Mouse (Mus musculus): Measurements from ENCODE around the gene Jmjd1c. TPM values are rescaled to one million over a fixed set of nuclear protein-coding genes. Genes with fewer than 3 reads are reported as not detected.
A peak's percentile ranks its signal among the peaks of the same experiment; 100 is the strongest.

Gene Jmjd1c
- polyA plus RNA-seq, 1 experiment, result 32.4 TPM

- Histone ChIP-seq H3K4me1 (ENCODE audit: control insufficient read depth, insufficient read depth, low read length) (peaks cover 2% of the 10 kb centered on the region), H3K4me3 (ENCODE audit: insufficient read depth, low read length) (no peak overlapping the region), H3K27ac (ENCODE audit: insufficient read depth, low read length) (peak overlapping the region; percentile 84; the same call in 1 of the 2 replicates)
- no peak for TF ChIP-seq POLR2A (IDR thresholded peaks at IDR 0.05; ENCODE audit: extremely low read depth, insufficient read depth, low read length)
- no peak for TF ChIP-seq CTCF (IDR thresholded peaks at IDR 0.05; ENCODE audit: extremely low read depth, insufficient read depth, low read length)
Measured at GRCm38 (mm10) chr10:67204652-67205407, 108.9 kb downstream of the Jmjd1c start.

GRCm38 (mm10) chr10:67207931-67208330, 112.0 kb downstream of the Jmjd1c start:
- TF ChIP-seq CTCF (IDR thresholded peaks at IDR 0.05; ENCODE audit: extremely low read depth, insufficient read depth, low read length), result no peak
- no peak for TF ChIP-seq POLR2A (IDR thresholded peaks at IDR 0.05; ENCODE audit: extremely low read depth, insufficient read depth, low read length)
- H3K27ac ChIP-seq (ENCODE audit: insufficient read depth, low read length), result no peak overlapping the region
- H3K4me1 ChIP-seq (ENCODE audit: control insufficient read depth, insufficient read depth, low read length), result peaks cover 2% of the 10 kb centered on the region
- H3K4me3 ChIP-seq (ENCODE audit: insufficient read depth, low read length), result no peak overlapping the region

GRCm38 (mm10) chr10:67209916-67210675, 114.2 kb downstream of the Jmjd1c start:
- Histone ChIP-seq H3K4me1 (ENCODE audit: control insufficient read depth, insufficient read depth, low read length) (peaks cover 4% of the 10 kb centered on the region; the same call in 1 of the 2 replicates), H3K27ac (ENCODE audit: insufficient read depth, low read length) (no peak overlapping the region), H3K4me3 (ENCODE audit: insufficient read depth, low read length) (no peak overlapping the region)
- TF ChIP-seq POLR2A (IDR thresholded peaks at IDR 0.05; ENCODE audit: extremely low read depth, insufficient read depth, low read length), result no peak
- no peak for TF ChIP-seq CTCF (IDR thresholded peaks at IDR 0.05; ENCODE audit: extremely low read depth, insufficient read depth, low read length)

GRCm38 (mm10) chr10:67212031-67212430, 116.1 kb downstream of the Jmjd1c start:
- Histone ChIP-seq H3K4me1 (ENCODE audit: control insufficient read depth, insufficient read depth, low read length) (peaks cover 4% of the 10 kb centered on the region; the same call in 1 of the 2 replicates), H3K4me3 (ENCODE audit: insufficient read depth, low read length) (no peak overlapping the region), H3K27ac (ENCODE audit: insufficient read depth, low read length) (no peak overlapping the region)
- TF ChIP-seq POLR2A (IDR thresholded peaks at IDR 0.05; ENCODE audit: extremely low read depth, insufficient read depth, low read length) (no peak), CTCF (IDR thresholded peaks at IDR 0.05; ENCODE audit: extremely low read depth, insufficient read depth, low read length) (no peak)

GRCm38 (mm10) chr10:67213720-67214119, 117.8 kb downstream of the Jmjd1c start:
- peaks cover 4% of the 10 kb centered on the region; the same call in 1 of the 2 replicates for H3K4me1 ChIP-seq (ENCODE audit: control insufficient read depth, insufficient read depth, low read length)
- no peak for TF ChIP-seq POLR2A (IDR thresholded peaks at IDR 0.05; ENCODE audit: extremely low read depth, insufficient read depth, low read length)
- no peak for TF ChIP-seq CTCF (IDR thresholded peaks at IDR 0.05; ENCODE audit: extremely low read depth, insufficient read depth, low read length)
- H3K27ac ChIP-seq (ENCODE audit: insufficient read depth, low read length), result no peak overlapping the region
- H3K4me3 ChIP-seq (ENCODE audit: insufficient read depth, low read length), result no peak overlapping the region

- Histone ChIP-seq H3K4me1 (ENCODE audit: control insufficient read depth, insufficient read depth, low read length) (peaks cover 4% of the 10 kb centered on the region; the same call in 1 of the 2 replicates), H3K27ac (ENCODE audit: insufficient read depth, low read length) (no peak overlapping the region), H3K4me3 (ENCODE audit: insufficient read depth, low read length) (no peak overlapping the region)
- TF ChIP-seq POLR2A (IDR thresholded peaks at IDR 0.05; ENCODE audit: extremely low read depth, insufficient read depth, low read length) (no peak), CTCF (IDR thresholded peaks at IDR 0.05; ENCODE audit: extremely low read depth, insufficient read depth, low read length) (no peak)
Measured at GRCm38 (mm10) chr10:67215133-67215532, 119.2 kb downstream of the Jmjd1c start.

- Histone ChIP-seq H3K4me3 (ENCODE audit: insufficient read depth, low read length) (no peak overlapping the region), H3K4me1 (ENCODE audit: control insufficient read depth, insufficient read depth, low read length) (peaks cover 4% of the 10 kb centered on the region; the same call in 1 of the 2 replicates), H3K27ac (ENCODE audit: insufficient read depth, low read length) (no peak overlapping the region)
- TF ChIP-seq POLR2A (IDR thresholded peaks at IDR 0.05; ENCODE audit: extremely low read depth, insufficient read depth, low read length) (no peak), CTCF (IDR thresholded peaks at IDR 0.05; ENCODE audit: extremely low read depth, insufficient read depth, low read length) (no peak)
Measured at GRCm38 (mm10) chr10:67216872-67217271, 120.9 kb downstream of the Jmjd1c start.

GRCm38 (mm10) chr10:67218873-67219565, 123.1 kb downstream of the Jmjd1c start:
- peaks cover 6% of the 10 kb centered on the region for H3K4me1 ChIP-seq (ENCODE audit: control insufficient read depth, insufficient read depth, low read length)
- TF ChIP-seq POLR2A (IDR thresholded peaks at IDR 0.05; ENCODE audit: extremely low read depth, insufficient read depth, low read length) (no peak), CTCF (IDR thresholded peaks at IDR 0.05; ENCODE audit: extremely low read depth, insufficient read depth, low read length) (no peak)
- H3K27ac ChIP-seq (ENCODE audit: insufficient read depth, low read length), result no peak overlapping the region
- H3K4me3 ChIP-seq (ENCODE audit: insufficient read depth, low read length), result no peak overlapping the region

GRCm38 (mm10) chr10:67220251-67220650, 124.3 kb downstream of the Jmjd1c start:
- peaks cover 3% of the 10 kb centered on the region for H3K4me1 ChIP-seq (ENCODE audit: control insufficient read depth, insufficient read depth, low read length)
- no peak overlapping the region for H3K4me3 ChIP-seq (ENCODE audit: insufficient read depth, low read length)
- TF ChIP-seq POLR2A (IDR thresholded peaks at IDR 0.05; ENCODE audit: extremely low read depth, insufficient read depth, low read length), result no peak
- no peak for TF ChIP-seq CTCF (IDR thresholded peaks at IDR 0.05; ENCODE audit: extremely low read depth, insufficient read depth, low read length)
- H3K27ac ChIP-seq (ENCODE audit: insufficient read depth, low read length), result no peak overlapping the region
